Mouse (Mus musculus) left cerebral cortex, postnatal 36 days (tissue): Measurements from ENCODE around the gene Pcsk5. TPM values are rescaled to one million over a fixed set of nuclear protein-coding genes. Genes with fewer than 3 reads are reported as not detected.
"Not testable (repeated sequence)": the region's sequence is repeated elsewhere in the genome, so short reads cannot be mapped to it uniquely, and the experiment has no call there.

Experiments
- DNase-seq, 2 experiments: peaks; one replicate each; pipeline ENCODE4 v3.0.0; 2021 to 2022; ENCODE audit warnings: low spot score in 2 of 2, mixed read lengths in 1 of 2
- intact Hi-C: fragments of 180-260 bp; cut with DNase I; formaldehyde crosslinking; loops from one replicate; pipeline ENCODE4 v1.15.1; 2025
- total RNA-seq, 2 experiments: library from RNA; stranded (reverse); gene quantifications; 2 replicates each; pipeline ENCODE4 v1.2.3; 2021

Gene Pcsk5
- total RNA-seq, 2 experiments from 2014 or later: 13.3 to 13.5 TPM

- intact Hi-C loops: no loop called here
- no peak for DNase-seq
These were observed 338.7 kb downstream of the Pcsk5 start for GRCm38 (mm10) chr19:17498586-17499235.

DNA sequence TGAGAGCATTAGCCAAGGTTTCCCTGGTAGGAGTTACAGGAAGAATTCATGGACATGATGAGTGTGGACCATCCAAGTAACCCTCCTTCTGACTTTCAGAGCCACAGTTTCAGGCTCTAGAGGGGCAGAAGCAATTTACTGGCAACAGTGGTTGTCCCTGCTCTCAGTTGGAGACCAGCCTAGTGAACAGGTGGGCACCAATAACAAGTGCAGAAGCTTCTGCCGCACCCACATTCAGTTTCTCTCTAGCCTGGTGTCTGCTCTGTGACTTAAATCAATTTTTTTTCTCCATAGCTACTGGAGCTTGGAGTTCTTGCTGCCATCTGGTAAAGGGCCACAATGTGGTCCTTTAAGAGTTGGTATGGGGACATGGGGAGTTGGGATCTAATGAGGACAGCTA lies 341.3 kb downstream of the Pcsk5 start:
- no peak for DNase-seq
- intact Hi-C loops: no loop called here

DNA sequence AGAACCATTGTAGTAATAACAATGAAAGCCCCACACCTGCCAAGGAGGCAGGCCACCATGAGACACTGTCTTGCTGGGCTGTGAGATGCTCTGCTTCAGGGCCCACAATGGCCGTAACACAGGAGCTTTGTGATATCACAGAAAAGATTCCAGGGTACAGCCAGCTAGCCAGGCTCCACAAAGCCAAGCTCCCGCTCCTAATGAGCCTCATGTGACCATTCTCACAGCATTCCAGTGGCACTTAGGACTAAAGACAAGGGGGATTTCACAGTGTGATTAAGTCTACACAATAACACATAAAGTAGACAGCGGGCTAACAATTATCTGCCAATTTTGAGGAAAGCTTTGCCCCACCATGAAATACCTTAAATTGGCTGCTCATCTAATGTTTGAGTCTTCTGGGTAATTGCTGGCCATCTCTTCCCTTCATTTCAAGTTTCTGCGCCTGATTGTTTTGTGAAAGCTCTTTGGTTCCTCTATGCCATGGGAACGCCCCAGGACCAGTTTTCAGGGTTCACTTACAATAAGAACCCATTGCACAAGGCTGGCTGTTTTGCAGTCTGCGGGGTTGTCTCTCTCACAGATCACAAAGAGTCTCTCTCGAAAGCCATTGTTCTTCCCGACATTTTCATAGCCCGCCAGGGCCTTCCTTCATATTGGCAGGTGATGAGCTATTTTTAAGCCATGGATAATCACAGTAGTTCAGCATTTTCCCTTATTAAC lies 345.4 kb downstream of the Pcsk5 start:
- no peak for DNase-seq
- intact Hi-C loops: no loop called here

DNA sequence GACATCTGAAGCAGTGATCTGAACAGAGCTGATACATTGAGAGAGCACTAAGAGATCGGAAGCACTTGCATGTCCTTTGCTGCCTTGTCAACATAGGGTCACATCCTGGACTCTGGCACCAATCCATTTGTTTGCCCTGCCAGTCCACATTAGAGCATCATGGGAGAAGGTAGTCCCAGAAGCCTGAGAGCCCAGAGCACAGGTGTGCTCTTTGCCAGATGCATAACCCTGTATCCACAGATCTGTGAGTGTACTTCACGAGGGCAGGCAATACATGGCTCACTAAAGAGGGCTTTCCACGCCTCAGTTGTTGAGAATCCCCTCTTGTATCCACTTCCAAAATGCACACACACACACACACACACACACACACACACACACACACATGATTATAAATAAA lies 346.1 kb downstream of the Pcsk5 start:
- DNase-seq: no peak
- intact Hi-C loops: no loop called here

- no peak for DNase-seq
- intact Hi-C loops: no loop called here
These were observed 347.6 kb downstream of the Pcsk5 start for GRCm38 (mm10) chr19:17489866-17490141.

GRCm38 (mm10) chr19:17489041-17489865 lies 348.2 kb downstream of the Pcsk5 start:
- intact Hi-C loops: no loop called here
- DNase-seq: no peak

- DNase-seq: no peak
- intact Hi-C loops: no loop called here
These were observed 355.2 kb downstream of the Pcsk5 start for GRCm38 (mm10) chr19:17482126-17482790.

DNA sequence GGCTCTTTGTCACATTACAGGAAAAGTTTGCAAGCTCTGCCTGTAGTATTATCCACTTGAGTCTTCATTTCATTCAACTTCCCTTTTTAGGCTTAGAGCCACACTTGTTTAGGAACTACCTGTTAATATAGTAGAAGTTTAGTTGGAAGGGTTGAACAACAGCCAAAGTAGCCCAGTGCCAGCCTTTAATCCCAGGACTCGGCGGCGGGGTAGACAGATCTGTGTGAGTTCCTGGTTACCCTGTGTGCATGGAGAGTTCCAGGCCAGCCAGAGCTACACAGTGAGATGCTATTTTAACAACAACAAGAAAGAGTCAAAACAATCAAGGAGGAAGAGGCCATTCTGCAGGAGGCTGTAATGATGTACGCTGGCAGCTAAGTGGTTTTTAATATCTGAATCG lies 358.0 kb downstream of the Pcsk5 start:
- no peak for DNase-seq
- intact Hi-C loops: loop anchor here (10.0 kb wide), 1 partner anchor 375 kb away; no protein-coding TSS in a partner anchor

DNA sequence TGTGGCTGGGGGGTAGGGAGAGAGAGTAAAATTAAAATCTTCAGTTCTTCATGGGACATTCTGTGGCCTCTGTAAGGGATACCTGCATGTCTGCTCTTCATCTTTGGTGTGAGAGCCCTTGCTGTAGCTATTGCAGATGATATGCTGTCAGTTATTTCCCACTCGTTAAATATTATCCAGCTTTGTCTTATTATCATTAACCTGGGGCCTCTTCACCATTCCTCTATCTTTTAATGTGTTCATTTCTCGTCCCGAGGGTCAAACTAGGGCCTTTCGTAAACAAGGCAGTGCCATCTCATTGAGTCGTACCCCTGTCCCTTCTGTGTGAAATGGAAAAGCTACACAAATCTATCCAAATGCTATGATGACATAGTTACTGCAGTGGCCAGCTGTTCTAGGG lies 361.4 kb downstream of the Pcsk5 start:
- DNase-seq: no peak
- intact Hi-C loops: loop anchor here (10.0 kb wide), 1 partner anchor 379 kb away; no protein-coding TSS in a partner anchor

- not testable (repeated sequence) for DNase-seq
- intact Hi-C loops: loop anchor here (10.0 kb wide), 1 partner anchor 382 kb away; no protein-coding TSS in a partner anchor
These were observed 364.3 kb downstream of the Pcsk5 start for GRCm38 (mm10) chr19:17473138-17473537.

GRCm38 (mm10) chr19:17471861-17472260 lies 365.6 kb downstream of the Pcsk5 start:
- DNase-seq: no peak
- intact Hi-C loops: loop anchor here (10.0 kb wide), 1 partner anchor 383 kb away; no protein-coding TSS in a partner anchor

DNA sequence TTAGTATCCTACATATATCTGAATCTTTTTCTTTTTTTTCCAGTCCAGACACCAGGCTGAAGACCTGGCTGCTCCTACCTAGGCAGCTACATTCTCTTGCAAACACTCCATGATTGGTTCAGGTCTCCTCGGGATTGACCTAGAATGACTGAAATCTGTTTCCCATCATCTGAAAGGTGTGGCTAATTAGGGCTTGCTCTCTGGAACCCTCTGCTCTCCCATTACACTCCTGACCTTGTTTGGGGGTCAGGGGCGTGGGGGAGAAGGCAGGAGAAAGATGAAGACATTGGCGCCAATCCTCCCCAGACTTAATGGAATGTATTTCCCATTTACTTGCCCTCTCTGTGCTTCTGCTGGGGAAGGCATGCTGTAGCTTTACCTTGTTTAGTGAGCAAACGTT lies 366.2 kb downstream of the Pcsk5 start:
- DNase-seq: no peak
- intact Hi-C loops: loop anchor here (10.0 kb wide), 1 partner anchor 384 kb away; no protein-coding TSS in a partner anchor

DNA sequence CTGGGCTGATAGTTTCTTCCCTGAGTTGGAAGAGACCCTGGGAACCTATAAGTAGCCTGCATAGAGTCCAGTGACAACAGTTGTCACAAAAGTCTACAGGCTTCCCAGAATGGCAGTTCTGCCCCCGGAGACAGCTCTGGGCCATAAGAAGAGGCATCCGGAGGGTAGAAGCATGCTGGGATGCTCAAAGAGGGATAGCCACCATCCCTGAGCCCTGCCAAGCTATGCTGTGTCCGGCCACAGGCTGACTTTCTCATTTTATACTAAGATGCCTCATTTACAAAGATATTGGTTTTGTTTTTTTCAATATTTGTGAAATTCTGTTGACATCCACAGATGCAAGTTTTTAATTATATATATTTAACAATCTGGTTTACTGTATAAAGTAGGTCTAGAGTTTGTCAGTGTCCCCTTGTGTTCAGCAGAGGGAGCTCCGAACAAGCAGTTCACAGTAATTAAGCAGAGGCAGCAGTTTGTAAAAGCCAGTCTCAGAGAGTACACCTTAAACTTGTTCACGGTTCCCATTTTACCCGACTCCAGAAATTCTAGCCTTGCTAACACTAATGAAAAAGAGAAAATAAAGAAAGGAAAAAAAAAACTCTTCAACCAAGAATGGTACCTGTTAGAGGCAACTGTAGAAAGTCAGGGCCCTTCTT lies 369.7 kb downstream of the Pcsk5 start:
- intact Hi-C loops: loop anchor here (2.0 to 10.0 kb wide), 2 partner anchors 1081 to 1367 kb away; no protein-coding TSS in a partner anchor
- peak in 1 of 2 experiments; percentile 16 for DNase-seq

GRCm38 (mm10) chr19:17452001-17452400 lies 385.4 kb downstream of the Pcsk5 start:
- no peak for DNase-seq
- intact Hi-C loops: no loop called here

DNA sequence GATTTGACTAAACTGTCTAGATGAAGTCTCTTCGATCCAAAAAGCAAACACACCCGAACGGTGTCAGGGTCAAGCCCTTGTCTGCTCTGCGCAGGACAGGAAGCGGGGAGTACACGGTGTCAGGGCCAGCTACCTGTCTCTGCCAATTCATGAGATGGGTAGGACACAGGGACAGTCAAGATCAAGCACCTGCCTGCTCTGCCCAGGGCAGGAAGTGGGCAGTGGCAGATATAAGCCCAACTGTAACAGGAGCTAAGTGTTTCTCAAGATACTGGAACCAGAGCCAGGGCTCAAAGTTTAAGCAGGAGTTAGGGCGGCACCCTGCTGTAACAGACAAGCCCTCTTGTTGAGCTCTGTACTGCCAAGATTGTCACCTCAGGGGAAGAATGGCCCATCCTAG lies 393.9 kb downstream of the Pcsk5 start:
- no peak for DNase-seq
- intact Hi-C loops: no loop called here

- no peak for DNase-seq
- intact Hi-C loops: no loop called here
These were observed 397.8 kb downstream of the Pcsk5 start for GRCm38 (mm10) chr19:17439476-17440189.

- DNase-seq: no peak
- intact Hi-C loops: no loop called here
These were observed 400.8 kb downstream of the Pcsk5 start for GRCm38 (mm10) chr19:17436651-17437050.

DNA sequence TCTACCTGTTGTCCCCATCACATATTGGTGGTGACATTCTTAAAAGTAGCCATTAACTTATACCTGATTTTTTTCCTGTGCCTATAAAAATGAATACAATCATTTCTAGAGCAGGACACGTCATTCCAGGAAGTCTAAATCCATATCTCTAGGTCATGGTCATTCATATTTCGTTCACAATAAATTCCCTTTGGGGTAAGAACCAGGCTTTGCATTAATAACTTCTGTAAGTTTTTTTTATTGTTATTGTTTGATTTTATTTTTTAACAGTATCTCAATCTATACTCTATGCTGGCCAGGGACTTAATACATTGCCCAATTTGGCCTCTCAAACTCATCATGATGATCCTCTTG lies 408.9 kb downstream of the Pcsk5 start:
- no peak for DNase-seq
- intact Hi-C loops: no loop called here
